Mouse (Mus musculus) G1E (cell line): ENCODE results near the gene Atxn10.

ENCODE experiments used
- CTCF ChIP-seq: IDR thresholded peaks from 2 replicates; pipeline ENCODE4 v1.5.1; 2012; ENCODE audit warnings: low read depth, low read length, inconsistent platforms, mixed read lengths
- GATA1 ChIP-seq: IDR thresholded peaks from 2 replicates; pipeline ENCODE4 v1.6.1; 2012; ENCODE audit warnings: borderline replicate concordance, low read length, inconsistent platforms, mixed read lengths
- GATA2 ChIP-seq: IDR thresholded peaks from 2 replicates; pipeline ENCODE4 v1.6.1; 2012; ENCODE audit warnings: low read depth, low read length, inconsistent platforms, borderline replicate concordance
- POLR2AphosphoS5 ChIP-seq: IDR thresholded peaks from 2 replicates; pipeline ENCODE4 v1.6.1; 2012; ENCODE audit warnings: low read depth, low read length, inconsistent platforms; ENCODE audit not compliant: insufficient replicate concordance
- TAL1 ChIP-seq: conservative IDR thresholded peaks from 2 replicates; pipeline ENCODE4 v1.6.1; 2012; ENCODE audit warnings: low read depth, low read length, inconsistent platforms, mixed read lengths

DNA sequence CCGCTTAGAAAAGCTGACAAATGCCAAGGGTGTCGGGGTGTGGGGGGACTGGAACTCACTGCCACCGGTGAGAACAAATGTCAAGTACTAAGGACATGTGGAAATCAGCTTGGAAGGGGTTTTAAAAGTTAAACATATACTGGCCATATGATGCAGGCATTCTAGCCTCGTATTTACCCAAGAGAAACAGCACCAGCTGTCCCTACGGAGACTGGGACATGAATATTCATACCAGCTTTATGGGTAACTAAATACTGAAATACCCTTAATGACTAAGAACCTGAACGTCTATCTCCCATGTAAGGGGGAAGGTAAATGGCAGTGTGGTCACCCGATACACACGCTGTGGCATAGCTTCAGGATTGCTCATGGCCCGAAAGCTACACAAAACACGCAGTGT lies 152.9 kb downstream of the Atxn10 start:
- no peak for TF ChIP-seq CTCF
- no peak for TF ChIP-seq GATA2
- TF ChIP-seq GATA1, result no peak
- no peak for TF ChIP-seq TAL1
- TF ChIP-seq POLR2AphosphoS5, result no peak
